Mouse (Mus musculus) heart, embryonic 12.5 days (tissue): ENCODE measurements around the gene Prom2. TPM values are rescaled to one million over a fixed set of nuclear protein-coding genes. Genes with fewer than 3 reads are reported as not detected.

Experiments
- ATAC-seq: fragments of 200-750 bp; cut with Nextera tagmentation; 2 replicates; pipeline ENCODE4 v1.8.0; 2017; ENCODE audit warnings: moderate TSS enrichment, moderate library complexity; ENCODE audit not compliant: insufficient number of reproducible peaks, low FRiP score
- H3K27ac ChIP-seq: fragments of 300-500 bp; sonication (generic); 2 replicates; pipeline ENCODE4 v1.5.1; 2016; ENCODE audit warnings: mild to moderate bottlenecking, moderate library complexity; ENCODE audit not compliant: poor library complexity, severe bottlenecking
- H3K27me3 ChIP-seq: fragments of 300-500 bp; sonication (generic); replicated peaks from 2 replicates; pipeline ENCODE4 v1.6.1; 2016; ENCODE audit warnings: mild to moderate bottlenecking, moderate library complexity
- H3K36me3 ChIP-seq: fragments of 300-500 bp; sonication (generic); 2 replicates; pipeline ENCODE4 v1.6.1; 2016; ENCODE audit warnings: mild to moderate bottlenecking, moderate library complexity
- H3K4me1 ChIP-seq: fragments of 300-500 bp; sonication (generic); replicated peaks from 2 replicates; pipeline ENCODE4 v1.6.1; 2016; ENCODE audit warnings: mild to moderate bottlenecking
- H3K4me2 ChIP-seq: fragments of 300-500 bp; sonication (generic); 2 replicates; pipeline ENCODE4 v1.6.1; 2016; ENCODE audit warnings: mild to moderate bottlenecking, moderate library complexity
- H3K4me3 ChIP-seq: fragments of 300-500 bp; sonication (generic); 2 replicates; pipeline ENCODE4 v1.5.1; 2016; ENCODE audit warnings: mild to moderate bottlenecking
- H3K9ac ChIP-seq: fragments of 300-500 bp; sonication (generic); 2 replicates; pipeline ENCODE4 v1.6.1; 2016; ENCODE audit warnings: mild to moderate bottlenecking, moderate library complexity
- H3K9me3 ChIP-seq: fragments of 300-500 bp; sonication (generic); replicated peaks from 2 replicates; pipeline ENCODE4 v1.6.1; 2016; ENCODE audit warnings: mild to moderate bottlenecking, moderate library complexity
- WGBS: fragments of 180-500 bp; shearing (Covaris S2); methylation state at CpG from one replicate; pipeline ENCODE4 v1.1.7; 2016; 5-methylcytosine and 5-hydroxymethylcytosine counted together
- polyA plus RNA-seq: library from polyadenylated mRNA; unstranded; fragments of >200 nt; fragmentation: Nextera tagmentation; extraction: Ambion mirVana; gene quantifications from 2 replicates; pipeline ENCODE4 v1.2.1, GENCODE M21; 2016

Prom2 gene
- polyA plus RNA-seq, 1 experiment from 2014 or later = 0.19 TPM

DNA sequence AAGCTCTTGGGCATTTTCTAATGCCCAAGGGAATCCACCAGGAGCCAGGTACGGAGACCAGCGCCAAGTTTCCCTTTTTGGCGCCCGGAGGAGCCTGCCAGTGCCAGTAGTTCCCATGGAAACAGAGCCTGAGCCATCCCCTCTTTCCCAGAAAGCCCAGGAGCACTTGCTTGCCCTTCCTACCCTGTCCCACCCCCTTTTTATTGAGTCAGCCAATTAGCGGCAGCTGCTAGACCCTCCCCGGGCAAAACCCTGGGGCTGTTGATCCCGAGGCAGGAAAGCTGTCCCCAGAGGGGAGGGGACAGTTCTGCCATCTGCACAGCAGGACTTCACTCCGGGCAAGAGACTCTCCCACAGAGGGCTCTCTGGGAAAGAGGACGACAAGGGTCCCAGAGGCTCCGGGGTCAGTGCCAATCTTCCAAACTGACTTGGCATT is 19.2 kb downstream of the Prom2 start, which contains the start of gene Kcnip3:
Kcnip3 (minus strand) TSS at position 89 of the 436 bp plus-strand sequence.
- ATAC-seq = no peak
- no peak within 1 kb of the TSS for H3K27ac ChIP-seq
- H3K4me1 ChIP-seq = peaks cover 14% of the 10 kb centered on the region
- WGBS = 6% methylated on average over 10 of the region's 10 CpGs
- H3K36me3 ChIP-seq = no peaks in the 10 kb centered on the region
- H3K27me3 ChIP-seq = peaks cover 22% of the 10 kb centered on the region
- no peaks in the 10 kb centered on the region for H3K9me3 ChIP-seq
- 0 out of 2 replicates have a peak within 1 kb of the TSS, but pooled peaks have one; percentile 26 for H3K9ac ChIP-seq
- H3K4me3 ChIP-seq = peak within 1 kb of the TSS; percentile 35
- peak within 1 kb of the TSS; percentile 66 for H3K4me2 ChIP-seq

DNA sequence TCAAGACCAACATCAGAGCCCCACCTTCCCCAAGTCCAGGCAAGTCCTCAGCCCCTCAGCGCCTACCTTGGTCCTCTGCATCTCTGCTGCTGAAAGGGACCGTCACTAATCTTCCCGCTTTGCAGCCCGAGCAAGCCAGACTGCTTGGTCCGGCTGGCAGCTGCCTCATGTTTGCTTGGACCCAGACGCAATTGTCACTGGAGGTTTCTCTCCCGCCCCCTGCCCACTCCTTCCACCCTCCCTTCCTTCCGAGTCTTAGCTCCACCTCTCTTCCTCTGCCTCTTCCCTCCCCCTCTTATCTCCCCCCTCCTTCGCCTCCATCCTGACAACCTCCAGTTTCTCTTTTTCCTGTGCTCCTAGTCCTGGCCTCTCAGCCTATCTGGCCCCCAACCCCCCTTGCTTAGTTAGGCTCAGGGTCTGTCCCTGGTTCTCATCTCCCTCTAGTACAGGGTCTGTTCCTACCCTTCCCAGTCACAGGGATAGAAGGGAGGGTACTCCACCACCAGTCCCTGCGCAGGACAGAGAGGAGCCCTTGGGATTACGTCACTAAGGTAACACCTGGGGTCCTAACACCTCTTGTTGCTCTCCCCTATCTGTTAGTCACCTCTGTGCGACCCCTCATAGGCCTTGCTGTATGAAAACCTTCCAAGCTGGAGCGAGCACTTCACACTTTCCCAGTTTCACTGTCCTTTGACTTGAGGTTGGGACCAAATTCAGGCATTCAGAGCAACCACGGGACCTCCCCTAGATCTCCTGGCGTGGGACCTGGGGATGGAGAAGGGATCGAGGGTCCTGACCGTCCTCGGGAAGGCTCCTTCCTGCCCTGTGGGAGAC is 19.9 kb downstream of the Prom2 start:
- Histone ChIP-seq H3K27ac (no peak overlapping the region), H3K36me3 (no peaks in the 10 kb centered on the region), H3K9ac (0 out of 2 replicates have a peak overlapping the region, but pooled peaks have one; percentile 26), H3K4me3 (peak overlapping the region; percentile 35), H3K9me3 (no peaks in the 10 kb centered on the region), H3K4me1 (peaks cover 14% of the 10 kb centered on the region), H3K27me3 (peaks cover 22% of the 10 kb centered on the region), H3K4me2 (peak overlapping the region; percentile 66)
- 2% methylated on average over 18 of the region's 18 CpGs for WGBS
- ATAC-seq = peak; percentile 52

DNA sequence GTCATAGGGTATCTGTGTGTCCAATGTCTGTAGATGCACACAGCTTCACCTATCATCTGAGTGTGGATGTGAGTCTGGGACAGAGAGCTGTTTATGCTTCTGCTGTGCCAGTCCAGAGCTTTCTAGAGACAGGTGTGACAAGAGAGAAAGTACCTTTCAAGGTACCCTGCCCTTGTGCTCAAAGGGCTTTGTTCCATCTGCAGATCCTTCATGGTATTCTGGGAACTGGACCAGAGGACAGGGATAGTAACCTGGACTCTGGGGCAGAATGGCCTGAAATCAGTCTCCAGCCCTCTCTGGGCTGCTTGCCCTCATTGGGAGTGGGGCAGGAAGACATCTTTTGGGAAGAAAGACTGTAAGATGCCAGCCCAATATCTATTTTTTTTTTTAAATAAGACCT is 21.1 kb downstream of the Prom2 start:
- Histone ChIP-seq H3K9me3 (no peaks in the 10 kb centered on the region), H3K4me3 (no peak overlapping the region), H3K36me3 (no peaks in the 10 kb centered on the region), H3K27ac (no peak overlapping the region), H3K4me2 (no peak overlapping the region), H3K4me1 (peaks cover 14% of the 10 kb centered on the region), H3K27me3 (peaks cover 22% of the 10 kb centered on the region), H3K9ac (no peak overlapping the region)
- no peak for ATAC-seq

DNA sequence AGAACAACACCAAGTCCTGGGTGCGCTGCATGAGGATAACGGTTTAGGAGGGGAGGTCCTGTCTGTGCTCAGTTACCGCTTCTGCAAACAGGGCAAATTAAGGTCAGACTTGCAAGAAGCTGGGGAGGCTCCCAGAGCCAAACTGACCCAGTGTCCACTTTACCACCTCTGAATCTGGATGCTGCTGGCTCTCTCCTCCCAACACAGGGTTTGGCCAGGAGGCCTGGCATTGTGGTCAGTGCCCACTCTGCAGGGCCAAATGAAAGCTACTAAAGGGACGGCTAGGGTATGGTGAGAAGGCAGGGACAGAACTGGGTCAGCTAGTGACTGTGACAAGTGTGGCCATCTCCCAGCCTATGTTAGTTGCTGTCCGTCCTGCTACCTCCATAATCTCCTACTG is 22.0 kb downstream of the Prom2 start:
- Histone ChIP-seq H3K9me3 (no peaks in the 10 kb centered on the region), H3K4me2 (no peak overlapping the region), H3K36me3 (no peaks in the 10 kb centered on the region), H3K27me3 (peaks cover 18% of the 10 kb centered on the region), H3K27ac (no peak overlapping the region), H3K4me3 (no peak overlapping the region), H3K9ac (no peak overlapping the region), H3K4me1 (peaks cover 14% of the 10 kb centered on the region)
- WGBS = 73% methylated on average over 5 of the region's 5 CpGs
- ATAC-seq = no peak

DNA sequence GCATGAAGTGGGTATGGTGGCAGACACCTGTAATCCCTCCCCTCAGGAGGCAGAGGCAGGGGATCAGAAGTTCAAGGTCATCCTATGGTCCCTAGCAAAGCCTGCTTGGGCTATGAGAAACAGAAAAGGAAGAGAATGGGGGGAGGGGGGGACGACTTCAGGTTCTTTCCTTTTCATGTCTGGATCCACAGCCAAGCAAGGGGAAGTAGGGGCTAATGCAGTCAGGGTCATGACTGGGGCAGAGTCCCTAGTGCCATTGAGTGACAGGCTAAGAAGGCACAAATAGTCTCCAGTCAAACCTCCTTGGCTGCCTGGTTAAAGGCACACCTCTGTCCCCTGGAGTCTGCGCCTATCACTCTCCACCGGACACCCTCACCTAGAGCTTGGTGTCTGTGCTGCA is 22.4 kb downstream of the Prom2 start:
- Histone ChIP-seq H3K9ac (no peak overlapping the region), H3K4me2 (no peak overlapping the region), H3K9me3 (no peaks in the 10 kb centered on the region), H3K27me3 (peaks cover 17% of the 10 kb centered on the region), H3K36me3 (no peaks in the 10 kb centered on the region), H3K4me3 (no peak overlapping the region), H3K4me1 (peaks cover 14% of the 10 kb centered on the region), H3K27ac (no peak overlapping the region)
- 58% methylated on average over 3 of the region's 3 CpGs for WGBS
- ATAC-seq = no peak

DNA sequence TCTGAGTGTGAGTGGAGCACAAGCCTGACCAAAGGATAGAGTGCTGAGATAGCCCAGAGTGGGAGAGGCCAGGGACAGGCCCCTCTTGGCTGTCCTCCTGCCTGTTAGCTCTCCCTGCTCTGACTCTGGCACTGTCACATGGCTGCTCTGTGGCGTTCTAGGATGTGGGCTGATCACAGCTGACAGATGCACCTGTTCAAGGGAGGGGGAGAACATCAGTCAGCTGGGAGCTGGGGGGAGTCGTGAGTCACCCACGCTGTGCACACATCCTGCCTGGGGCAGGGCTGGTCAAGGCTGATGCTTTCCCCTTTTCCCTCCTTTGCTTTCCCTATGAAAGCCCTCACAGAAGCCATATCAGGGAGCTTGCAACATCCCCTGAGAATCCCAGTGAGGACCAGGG is 23.0 kb downstream of the Prom2 start:
- Histone ChIP-seq H3K4me2 (no peak overlapping the region), H3K36me3 (no peaks in the 10 kb centered on the region), H3K27ac (no peak overlapping the region), H3K4me1 (peaks cover 14% of the 10 kb centered on the region), H3K27me3 (peaks cover 15% of the 10 kb centered on the region; the same call in 1 of the 2 replicates), H3K9ac (no peak overlapping the region), H3K9me3 (no peaks in the 10 kb centered on the region), H3K4me3 (no peak overlapping the region)
- WGBS = 44% methylated on average over 3 of the region's 3 CpGs
- no peak for ATAC-seq

DNA sequence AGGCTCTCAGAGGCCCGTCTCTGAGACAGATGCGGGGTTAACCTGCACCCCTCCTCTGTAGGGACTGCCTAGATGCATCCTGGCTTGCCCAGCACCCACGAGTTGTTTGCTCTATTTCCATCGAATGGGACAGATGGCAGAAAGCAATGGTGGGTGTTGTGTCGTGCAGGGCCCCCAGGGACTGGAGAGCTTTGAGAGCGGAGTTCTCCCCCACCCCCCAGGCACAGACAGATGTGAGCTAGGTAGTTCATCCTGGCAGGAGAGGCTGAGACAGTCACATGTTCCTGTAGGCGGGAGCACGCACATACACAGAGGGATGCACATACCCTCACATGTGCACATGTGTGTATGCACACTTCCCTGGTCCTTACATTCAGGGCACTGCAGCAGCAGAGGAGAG is 24.2 kb downstream of the Prom2 start:
- peaks cover 14% of the 10 kb centered on the region for H3K4me1 ChIP-seq
- H3K9me3 ChIP-seq = no peaks in the 10 kb centered on the region
- H3K4me2 ChIP-seq = no peak overlapping the region
- whole genome bisulfite sequencing = 75% methylated on average over 8 of the region's 8 CpGs
- H3K36me3 ChIP-seq = no peaks in the 10 kb centered on the region
- no peak overlapping the region for H3K9ac ChIP-seq
- 0 out of 2 replicates have a peak, but pooled peaks cover 11% of the 10 kb centered on the region for H3K27me3 ChIP-seq
- no peak overlapping the region for H3K4me3 ChIP-seq
- ATAC-seq = no peak
- H3K27ac ChIP-seq = no peak overlapping the region

DNA sequence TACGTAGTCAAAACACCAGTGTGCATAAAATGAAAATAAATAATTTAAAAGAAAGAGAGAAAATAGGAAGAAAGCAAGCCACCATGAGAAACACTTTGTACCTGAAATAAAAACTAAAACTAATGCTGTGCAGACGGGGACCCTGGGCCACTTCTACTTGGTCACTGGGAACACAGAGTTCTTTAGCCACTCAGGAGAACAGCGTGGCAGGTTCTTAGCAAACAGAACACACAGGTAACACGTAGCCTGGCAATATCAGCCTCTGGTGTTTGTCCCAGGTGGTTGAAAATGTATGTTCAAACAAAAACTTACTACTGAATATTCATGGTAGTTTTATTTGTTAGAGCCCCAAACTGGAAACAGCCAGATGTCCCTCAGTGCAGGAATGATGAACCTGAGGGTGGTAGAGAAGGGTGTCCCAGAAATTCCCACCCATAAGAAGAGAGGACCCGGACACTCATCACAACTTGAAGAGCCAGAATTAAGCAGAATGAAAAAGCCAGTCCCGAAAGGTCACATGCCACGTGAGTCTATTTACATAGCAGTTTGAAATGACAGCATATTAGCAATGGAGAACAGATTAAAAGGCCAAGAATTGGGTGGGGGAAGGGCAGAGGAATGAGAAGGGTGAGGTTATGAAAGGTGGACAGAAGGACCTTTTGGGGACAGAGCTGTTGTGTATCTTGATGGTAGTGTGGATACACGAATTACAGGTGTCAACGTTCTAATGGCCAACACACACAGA is 26.7 kb downstream of the Prom2 start:
- no peak overlapping the region for H3K27ac ChIP-seq
- WGBS = 77% methylated on average over 9 of the region's 9 CpGs
- 0 out of 2 replicates have a peak, but pooled peaks cover 3% of the 10 kb centered on the region for H3K27me3 ChIP-seq
- H3K36me3 ChIP-seq = no peaks in the 10 kb centered on the region
- no peak overlapping the region for H3K9ac ChIP-seq
- H3K4me3 ChIP-seq = no peak overlapping the region
- H3K9me3 ChIP-seq = no peaks in the 10 kb centered on the region
- H3K4me1 ChIP-seq = no peaks in the 10 kb centered on the region
- H3K4me2 ChIP-seq = no peak overlapping the region
- ATAC-seq = no peak

DNA sequence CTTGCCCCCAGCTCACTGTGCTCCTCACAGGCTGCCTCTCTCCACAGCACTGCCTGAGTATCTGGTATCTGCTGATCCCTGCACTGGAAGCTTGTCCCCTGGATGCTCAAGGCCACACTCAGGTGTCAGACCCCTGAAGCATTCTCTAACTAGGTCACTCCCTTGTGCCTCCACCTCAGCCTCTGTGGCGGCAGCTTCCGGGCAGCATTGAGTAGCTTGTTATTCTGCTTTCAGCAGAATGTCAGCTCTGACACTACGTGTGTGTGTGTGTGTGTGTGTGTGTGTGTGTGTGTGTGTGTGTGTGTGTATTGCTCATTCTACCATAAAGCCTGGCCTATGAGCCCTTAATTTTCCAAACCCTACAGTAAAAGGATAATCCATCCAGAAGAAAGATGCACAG is 28.0 kb downstream of the Prom2 start:
- no peaks in the 10 kb centered on the region for H3K36me3 ChIP-seq
- no peak overlapping the region for H3K27ac ChIP-seq
- H3K27me3 ChIP-seq = no peaks in the 10 kb centered on the region
- ATAC-seq = no peak
- no peak overlapping the region for H3K4me2 ChIP-seq
- H3K9me3 ChIP-seq = no peaks in the 10 kb centered on the region
- 54% methylated on average over 3 of the region's 3 CpGs for WGBS
- H3K4me1 ChIP-seq = no peaks in the 10 kb centered on the region
- no peak overlapping the region for H3K9ac ChIP-seq
- no peak overlapping the region for H3K4me3 ChIP-seq

DNA sequence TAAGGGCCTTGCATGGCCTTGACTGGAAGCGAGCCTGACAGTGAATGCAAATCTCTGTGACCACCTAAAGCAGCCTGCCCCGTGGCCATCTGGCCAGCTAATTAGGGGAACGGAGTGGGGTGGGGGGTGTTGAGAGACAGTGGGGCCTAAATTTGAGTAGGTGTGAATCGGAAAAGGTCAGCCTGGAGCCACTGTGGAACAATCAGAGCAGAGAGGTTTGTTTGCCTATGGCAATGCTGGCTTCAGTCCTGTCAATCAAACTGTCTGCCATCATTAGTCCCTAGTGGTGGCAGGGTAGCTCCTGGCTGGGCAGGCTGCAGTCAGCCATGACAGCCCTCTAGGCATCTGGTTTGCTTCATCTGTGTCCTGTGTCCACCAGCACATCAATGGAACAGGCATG is 29.8 kb downstream of the Prom2 start:
- no peaks in the 10 kb centered on the region for H3K4me1 ChIP-seq
- no peak for ATAC-seq
- WGBS = 43% methylated on average over 4 of the region's 4 CpGs
- no peak overlapping the region for H3K4me3 ChIP-seq
- H3K4me2 ChIP-seq = no peak overlapping the region
- no peaks in the 10 kb centered on the region for H3K9me3 ChIP-seq
- H3K27me3 ChIP-seq = peaks cover 6% of the 10 kb centered on the region; the same call in 1 of the 2 replicates
- H3K36me3 ChIP-seq = no peaks in the 10 kb centered on the region
- H3K27ac ChIP-seq = no peak overlapping the region
- no peak overlapping the region for H3K9ac ChIP-seq

DNA sequence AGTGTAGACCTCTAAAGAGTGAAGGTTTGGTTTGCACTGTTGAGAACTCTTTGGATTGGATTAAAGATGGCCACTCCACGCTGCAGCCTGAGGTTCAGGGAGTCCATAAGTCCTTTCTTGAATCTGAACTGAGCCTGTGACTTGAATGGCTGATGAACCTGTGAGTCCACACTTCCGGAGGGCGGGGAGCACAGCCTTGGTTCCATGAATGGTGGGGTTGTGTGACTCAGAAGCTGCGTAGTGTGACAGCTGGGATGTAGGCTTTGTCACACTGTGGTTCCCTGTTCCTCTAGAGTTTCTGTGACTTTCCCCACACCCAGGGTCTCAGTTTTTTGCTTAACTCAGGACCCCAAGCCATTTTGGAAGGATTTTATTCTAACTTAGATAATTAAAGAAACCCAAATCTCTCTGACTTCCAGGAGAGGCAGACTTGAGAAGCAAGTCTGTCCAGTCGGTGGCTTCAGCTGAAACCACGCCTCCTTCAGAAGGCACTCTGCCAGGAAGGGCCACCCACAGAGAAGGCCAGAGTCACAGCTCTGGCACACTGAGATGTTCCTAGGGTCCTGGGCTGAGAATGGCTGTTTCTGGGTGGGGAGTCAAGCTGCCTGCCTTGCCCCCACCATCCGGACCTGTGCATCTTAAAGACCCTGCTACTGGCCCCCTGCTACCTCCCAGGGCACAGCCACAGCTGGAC is 33.2 kb downstream of the Prom2 start:
- no peak for ATAC-seq
- Histone ChIP-seq H3K9me3 (no peaks in the 10 kb centered on the region), H3K4me2 (no peak overlapping the region), H3K9ac (no peak overlapping the region), H3K27ac (no peak overlapping the region), H3K27me3 (peaks cover 29% of the 10 kb centered on the region), H3K4me1 (no peaks in the 10 kb centered on the region), H3K36me3 (no peaks in the 10 kb centered on the region), H3K4me3 (no peak overlapping the region)
- WGBS = 63% methylated on average over 7 of the region's 7 CpGs
